Comparison of ENCODE assay signal across 9 mouse cellular contexts in the genomic region with DNA sequence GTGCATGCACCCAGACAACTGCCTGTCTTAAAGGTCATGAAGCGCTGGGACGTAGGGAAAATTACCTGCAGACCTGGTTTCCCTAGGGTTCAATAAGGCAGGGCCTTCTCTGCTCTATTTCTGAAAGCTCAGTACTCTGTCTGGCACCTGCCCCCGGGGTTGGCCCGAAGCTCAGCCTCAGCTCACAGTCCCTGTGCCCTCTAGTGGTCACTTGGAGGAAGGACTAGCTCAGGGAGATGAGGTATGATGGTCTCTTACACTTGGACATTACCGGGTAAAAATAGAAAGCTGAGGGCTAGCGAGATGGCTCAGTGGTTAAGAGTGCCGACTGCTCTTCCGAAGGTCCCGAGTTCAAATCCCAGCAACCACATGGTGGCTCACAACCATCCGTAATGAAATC. TPM values are rescaled to one million over a fixed set of nuclear protein-coding genes. Genes with fewer than 3 reads are reported as not detected.
A peak's percentile ranks its signal among the peaks of the same experiment; 100 is the strongest.
DNase-seq lines count a peak whose midpoint lies in the region; ATAC-seq and TF ChIP-seq lines count a peak whose summit lies in the region.
"Had no signal": no experiment of that assay in that cellular context is flagged by ENCODE, and none has a peak within 500 bp of the region (broad histone marks: within the 10 kb centered on the region; RNA-seq: fewer than 3 reads in every experiment).

No protein-coding gene starts in this region.

- peak; percentile 89 for TF ChIP-seq CTCF in cerebellum, adult 2 months (IDR thresholded peaks at IDR 0.05; ENCODE audit: borderline replicate concordance, insufficient read depth, low read depth, low read length)

- H3K36me3 ChIP-seq in hindbrain, embryonic 10.5 days, result no peaks in the 10 kb centered on the region
- H3K36me3 ChIP-seq: limb, embryonic 15.5 days had no signal

- 10% methylated on average over 10 of the region's 10 CpGs for WGBS in cerebellum, adult 2 months
- WGBS in hindbrain, embryonic 10.5 days, result 15% methylated on average over 10 of the region's 10 CpGs

- H3K27ac ChIP-seq in cerebellum, adult 2 months (ENCODE audit: insufficient read depth, low read length), result no peak overlapping the region
- H3K27ac ChIP-seq in hindbrain, embryonic 10.5 days, result no peak overlapping the region
- H3K27ac ChIP-seq: limb, embryonic 15.5 days had no signal

- peak; percentile 76 for DNase-seq in MEL-GATA-1-ER (ENCODE audit: extremely low read depth, low read depth)
- DNase-seq in cerebellum, adult 2 months, result peak; percentile 76 to 82
- DNase-seq in hindbrain, embryonic 10.5 days (ENCODE audit: low spot score), result peak; percentile 66
- peak; percentile 59 to 72 for DNase-seq in layer of hippocampus, postnatal 10 days (ENCODE audit: low spot score in 2 of 2)
- DNase-seq in lung, postnatal 25 days (ENCODE audit: low spot score), result peak; percentile 76
- DNase-seq in retina, adult 2 months (ENCODE audit: low read depth, low spot score), result peak; percentile 36
- DNase-seq in thymus, postnatal 36 days, result peak; percentile 67 to 69

- no peaks in the 10 kb centered on the region for H3K4me1 ChIP-seq in cerebellum, adult 2 months (ENCODE audit: control insufficient read depth, insufficient read depth, low read length)
- no peaks in the 10 kb centered on the region; the same call in 1 of the 2 replicates for H3K4me1 ChIP-seq in hindbrain, embryonic 10.5 days (replicated peaks)

- no peaks in the 10 kb centered on the region for H3K9me3 ChIP-seq in hindbrain, embryonic 10.5 days
- H3K9me3 ChIP-seq: limb, embryonic 15.5 days had no signal

- H3K4me3 ChIP-seq in cerebellum, adult 2 months (replicated peaks; ENCODE audit: insufficient read depth, low read depth, low read length), result no peak overlapping the region
- no peak overlapping the region for H3K4me3 ChIP-seq in hindbrain, embryonic 10.5 days
- H3K4me3 ChIP-seq: limb, embryonic 15.5 days had no signal

- no peak for TF ChIP-seq POLR2A in cerebellum, adult 2 months (IDR thresholded peaks at IDR 0.05; ENCODE audit: borderline replicate concordance, insufficient read depth, low read length)

- no peaks in the 10 kb centered on the region for H3K27me3 ChIP-seq in cerebellum, adult 2 months (ENCODE audit: control insufficient read depth, insufficient read depth, low read length)
- H3K27me3 ChIP-seq in hindbrain, embryonic 10.5 days (ENCODE audit: insufficient read depth, poor library complexity, severe bottlenecking), result 0 out of 2 replicates have a peak, but pooled peaks cover 4% of the 10 kb centered on the region
- H3K27me3 ChIP-seq: limb, embryonic 15.5 days had no signal

- peak; percentile 66 for ATAC-seq in frontal cortex, adult (ENCODE audit: low TSS enrichment)

RNA-seq across cellular contexts. Expression of a gene that starts 23.0 kb away (rescaled TPM):
- 116 and 119 TPM in 2 replicates for polyA plus RNA-seq in cerebellum, adult 2 months (2012; rRNA removed)
- polyA plus RNA-seq in hindbrain, embryonic 10.5 days (2016; fragmentation: Nextera tagmentation; extraction: Ambion mirVana), result 23.3 and 29.8 TPM in 2 replicates
- total RNA-seq in layer of hippocampus, postnatal 10 days (2021), result 100 to 1,000 TPM; 153 to 157 TPM
